Mouse (Mus musculus) midbrain, embryonic 14.5 days (tissue): ENCODE measurements around the gene Smyd3. TPM values are rescaled to one million over a fixed set of nuclear protein-coding genes. Genes with fewer than 3 reads are reported as not detected.

Experiments
- ATAC-seq: fragments of 200-750 bp; cut with Nextera tagmentation; 2 replicates; pipeline ENCODE4 v1.8.0; 2017; ENCODE audit warnings: moderate number of reproducible peaks, moderate library complexity; ENCODE audit not compliant: low FRiP score, low TSS enrichment
- DNase-seq: peaks from one replicate; pipeline ENCODE4 v3.0.0-alpha.2; 2015
- H3K27ac ChIP-seq: fragments of 300-500 bp; sonication (generic); replicated peaks from 2 replicates; pipeline ENCODE4 v1.5.1; 2014; ENCODE audit warnings: mild to moderate bottlenecking, low read depth, low read length, moderate library complexity
- H3K27me3 ChIP-seq: fragments of 300-500 bp; sonication (generic); 2 replicates; pipeline ENCODE4 v1.6.1; 2014; ENCODE audit warnings: low read length, control low read depth, mixed read lengths; ENCODE audit not compliant: control insufficient read depth, insufficient read depth
- H3K36me3 ChIP-seq: fragments of 300-500 bp; sonication (generic); 2 replicates; pipeline ENCODE4 v1.6.1; 2014; ENCODE audit warnings: low read length, control low read depth; ENCODE audit not compliant: control insufficient read depth, insufficient read depth
- H3K4me1 ChIP-seq: fragments of 300-500 bp; sonication (generic); 2 replicates; pipeline ENCODE4 v1.6.1; 2014; ENCODE audit warnings: mild to moderate bottlenecking, antibody characterized with exemption, low read length, control low read depth; ENCODE audit not compliant: control insufficient read depth, insufficient read depth
- H3K4me2 ChIP-seq: fragments of 300-500 bp; sonication (generic); 2 replicates; pipeline ENCODE4 v1.6.1; 2014; ENCODE audit warnings: mild to moderate bottlenecking, low read length, moderate library complexity
- H3K4me3 ChIP-seq: fragments of 300-500 bp; sonication (generic); replicated peaks from 2 replicates; pipeline ENCODE4 v1.5.1; 2014; ENCODE audit warnings: low read depth, low read length
- H3K9ac ChIP-seq: fragments of 300-500 bp; sonication (generic); replicated peaks from 2 replicates; pipeline ENCODE4 v1.6.1; 2014; ENCODE audit warnings: mild to moderate bottlenecking, low read length, moderate library complexity
- H3K9me3 ChIP-seq: fragments of 300-500 bp; sonication (generic); 2 replicates; pipeline ENCODE4 v1.6.1; 2016; ENCODE audit warnings: low read length, control low read depth, mixed read lengths; ENCODE audit not compliant: control insufficient read depth
- WGBS: fragments of 180-500 bp; shearing (Covaris S2); extraction: QIAGEN DNeasy Blood & Tissue Kit; methylation state at CpG from one replicate; pipeline ENCODE4 v1.1.7; 2014; 5-methylcytosine and 5-hydroxymethylcytosine counted together
- polyA plus RNA-seq: library from polyadenylated mRNA; unstranded; fragments of >200 nt; fragmentation: Nextera tagmentation; extraction: Ambion mirVana; gene quantifications from 2 replicates; pipeline ENCODE4 v1.2.1, GENCODE M21; 2014

The Smyd3 gene
- polyA plus RNA-seq, 1 experiment from 2014 or later, result 21.5 TPM

- 85% methylated on average over 2 of the region's 2 CpGs for WGBS
- H3K9ac ChIP-seq, result no peak overlapping the region
- no peaks in the 10 kb centered on the region for H3K4me1 ChIP-seq
- H3K4me3 ChIP-seq, result no peak overlapping the region
- no peaks in the 10 kb centered on the region for H3K9me3 ChIP-seq
- DNase-seq (no peak), ATAC-seq (no peak)
- no peak overlapping the region for H3K4me2 ChIP-seq
- H3K27me3 ChIP-seq, result no peaks in the 10 kb centered on the region
- H3K36me3 ChIP-seq, result no peaks in the 10 kb centered on the region
- H3K27ac ChIP-seq, result no peak overlapping the region
These were observed 279.2 kb downstream of the Smyd3 start for GRCm38 (mm10) chr1:179238639-179239038.

GRCm38 (mm10) chr1:179237989-179238388, 279.9 kb downstream of the Smyd3 start:
- DNase-seq, result peak; percentile 41

GRCm38 (mm10) chr1:179236217-179236840, 281.5 kb downstream of the Smyd3 start:
- Histone ChIP-seq H3K27me3 (no peaks in the 10 kb centered on the region), H3K4me2 (no peak overlapping the region), H3K4me1 (0 out of 2 replicates have a peak, but pooled peaks cover 6% of the 10 kb centered on the region), H3K27ac (no peak overlapping the region), H3K9me3 (no peaks in the 10 kb centered on the region), H3K4me3 (no peak overlapping the region), H3K36me3 (no peaks in the 10 kb centered on the region), H3K9ac (no peak overlapping the region)
- WGBS, result 86% methylated on average over 8 of the region's 8 CpGs
- DNase-seq (no peak), ATAC-seq (no peak)

More at GRCm38 (mm10) chr1:179237989-179238388, 279.9 kb downstream of the Smyd3 start:
- ATAC-seq, result no peak
- no peaks in the 10 kb centered on the region for H3K4me1 ChIP-seq
- 39% methylated on average over 7 of the region's 7 CpGs for WGBS
- H3K36me3 ChIP-seq, result no peaks in the 10 kb centered on the region
- H3K9ac ChIP-seq, result no peak overlapping the region
- no peak overlapping the region for H3K4me3 ChIP-seq
- H3K27ac ChIP-seq, result no peak overlapping the region
- no peaks in the 10 kb centered on the region for H3K27me3 ChIP-seq
- H3K4me2 ChIP-seq, result no peak overlapping the region
- no peaks in the 10 kb centered on the region for H3K9me3 ChIP-seq

- Histone ChIP-seq H3K9me3 (no peaks in the 10 kb centered on the region), H3K4me2 (no peak overlapping the region), H3K4me3 (no peak overlapping the region), H3K9ac (0 out of 2 replicates have a peak overlapping the region, but pooled peaks have one; percentile 23), H3K27me3 (no peaks in the 10 kb centered on the region), H3K4me1 (0 out of 2 replicates have a peak, but pooled peaks cover 6% of the 10 kb centered on the region), H3K36me3 (no peaks in the 10 kb centered on the region), H3K27ac (peak overlapping the region; percentile 75)
- DNase-seq, result peak; percentile 93
- WGBS, result 24% methylated on average over 13 of the region's 13 CpGs
- ATAC-seq, result peak; percentile 63
These were observed 285.8 kb downstream of the Smyd3 start for GRCm38 (mm10) chr1:179231777-179232661.

GRCm38 (mm10) chr1:179229515-179229914, 288.3 kb downstream of the Smyd3 start:
- no peak for DNase-seq
- no peak for ATAC-seq
- WGBS, result 63% methylated on average over 3 of the region's 3 CpGs
- H3K9me3 ChIP-seq, result no peaks in the 10 kb centered on the region
- no peak overlapping the region for H3K4me3 ChIP-seq
- no peak overlapping the region for H3K27ac ChIP-seq
- no peaks in the 10 kb centered on the region for H3K27me3 ChIP-seq
- H3K4me2 ChIP-seq, result no peak overlapping the region
- H3K36me3 ChIP-seq, result no peaks in the 10 kb centered on the region
- 0 out of 2 replicates have a peak, but pooled peaks cover 6% of the 10 kb centered on the region for H3K4me1 ChIP-seq
- no peak overlapping the region for H3K9ac ChIP-seq

- no peaks in the 10 kb centered on the region for H3K4me1 ChIP-seq
- 62% methylated on average over 1 of the region's 1 CpGs for WGBS
- no peak for ATAC-seq
- H3K4me2 ChIP-seq, result no peak overlapping the region
- no peaks in the 10 kb centered on the region for H3K27me3 ChIP-seq
- H3K36me3 ChIP-seq, result no peaks in the 10 kb centered on the region
- no peaks in the 10 kb centered on the region for H3K9me3 ChIP-seq
- peak; percentile 37 for DNase-seq
- no peak overlapping the region for H3K27ac ChIP-seq
- no peak overlapping the region for H3K4me3 ChIP-seq
- H3K9ac ChIP-seq, result no peak overlapping the region
These were observed 297.6 kb downstream of the Smyd3 start for GRCm38 (mm10) chr1:179220290-179220689.

GRCm38 (mm10) chr1:179218061-179218460, 299.8 kb downstream of the Smyd3 start:
- Histone ChIP-seq H3K27ac (no peak overlapping the region), H3K27me3 (no peaks in the 10 kb centered on the region), H3K4me3 (no peak overlapping the region), H3K9me3 (no peaks in the 10 kb centered on the region), H3K4me1 (no peaks in the 10 kb centered on the region), H3K4me2 (no peak overlapping the region), H3K36me3 (no peaks in the 10 kb centered on the region), H3K9ac (no peak overlapping the region)
- ATAC-seq, result no peak
- DNase-seq, result no peak
- WGBS, result 69% methylated on average over 5 of the region's 5 CpGs

- H3K4me1 ChIP-seq, result no peaks in the 10 kb centered on the region
- H3K36me3 ChIP-seq, result no peaks in the 10 kb centered on the region
- ATAC-seq (no peak), DNase-seq (no peak)
- H3K27ac ChIP-seq, result no peak overlapping the region
- H3K9ac ChIP-seq, result no peak overlapping the region
- no peak overlapping the region for H3K4me3 ChIP-seq
- no peaks in the 10 kb centered on the region for H3K27me3 ChIP-seq
- 14% methylated on average over 4 of the region's 4 CpGs for WGBS
- H3K9me3 ChIP-seq, result no peaks in the 10 kb centered on the region
- no peak overlapping the region for H3K4me2 ChIP-seq
These were observed 300.8 kb downstream of the Smyd3 start for GRCm38 (mm10) chr1:179217036-179217435.
